Mouse (Mus musculus) B cell, adult 2 months (primary cell): ENCODE data around the gene Flot1.

Experiments used
- DNase-seq, 2 experiments: peaks; one replicate each; pipeline ENCODE4 v3.0.0; 2022

Gene Flot1

GRCm38 (mm10) chr17:35822964-35823937 is at the start of gene Flot1:
Flot1 (plus strand) TSS chr17:35823230.
- DNase-seq = peak; percentile 78 to 80

- no peak for DNase-seq
Measured at GRCm38 (mm10) chr17:35776811-35777609, 46.0 kb upstream of the Flot1 start.

- DNase-seq = no peak
Measured at GRCm38 (mm10) chr17:35778965-35779364, 44.1 kb upstream of the Flot1 start.

GRCm38 (mm10) chr17:35779466-35780205 is 43.4 kb upstream of the Flot1 start:
- no peak for DNase-seq

- no peak for DNase-seq
Measured at GRCm38 (mm10) chr17:35780362-35780761, 42.7 kb upstream of the Flot1 start.

- DNase-seq = peak; percentile 13 to 14
Measured at GRCm38 (mm10) chr17:35782398-35782797, 40.6 kb upstream of the Flot1 start.

- no peak for DNase-seq
Measured at GRCm38 (mm10) chr17:35782924-35783323, 40.1 kb upstream of the Flot1 start.

GRCm38 (mm10) chr17:35783944-35784343 is 39.1 kb upstream of the Flot1 start:
- DNase-seq = no peak

- DNase-seq = no peak
Measured at GRCm38 (mm10) chr17:35785140-35785539, 37.9 kb upstream of the Flot1 start.

- DNase-seq = no peak
Measured at GRCm38 (mm10) chr17:35787493-35787892, 35.5 kb upstream of the Flot1 start.

- no peak for DNase-seq
Measured at GRCm38 (mm10) chr17:35788025-35788424, 35.0 kb upstream of the Flot1 start.

GRCm38 (mm10) chr17:35790933-35791332 is 32.1 kb upstream of the Flot1 start:
- DNase-seq = no peak

GRCm38 (mm10) chr17:35792837-35793236 is 30.2 kb upstream of the Flot1 start:
- no peak for DNase-seq

GRCm38 (mm10) chr17:35795099-35795498 is 27.9 kb upstream of the Flot1 start:
- DNase-seq = no peak

GRCm38 (mm10) chr17:35795656-35796055 is 27.4 kb upstream of the Flot1 start:
- no peak for DNase-seq

GRCm38 (mm10) chr17:35796835-35797234 is 26.2 kb upstream of the Flot1 start:
- no peak for DNase-seq

GRCm38 (mm10) chr17:35800905-35801304 is 22.1 kb upstream of the Flot1 start:
- no peak for DNase-seq

GRCm38 (mm10) chr17:35803020-35803419 is 20.0 kb upstream of the Flot1 start:
- no peak for DNase-seq

GRCm38 (mm10) chr17:35803858-35804399 is 19.1 kb upstream of the Flot1 start:
- no peak for DNase-seq

GRCm38 (mm10) chr17:35808073-35808472 is 15.0 kb upstream of the Flot1 start:
- DNase-seq = no peak

- no peak for DNase-seq
Measured at GRCm38 (mm10) chr17:35809395-35809794, 13.6 kb upstream of the Flot1 start.

- DNase-seq = no peak
Measured at GRCm38 (mm10) chr17:35810900-35811648, 12.0 kb upstream of the Flot1 start.
